Mouse (Mus musculus) thymus, adult 2 months (tissue): ENCODE results near the gene Stac2. TPM values are rescaled to one million over a fixed set of nuclear protein-coding genes. Genes with fewer than 3 reads are reported as not detected.

Source experiments
- DNase-seq: peaks from one replicate; pipeline ENCODE4 v3.0.0; 2021
- H3K27ac ChIP-seq: fragments of 200-500 bp; 2 replicates; pipeline ENCODE4 v1.5.1; 2012; ENCODE audit warnings: low read length, control low read depth; ENCODE audit not compliant: control insufficient read depth, insufficient read depth
- H3K27me3 ChIP-seq: fragments of 200-500 bp; 2 replicates; pipeline ENCODE4 v1.6.1; 2012; ENCODE audit warnings: mild to moderate bottlenecking, low read length, moderate library complexity, mixed read lengths; ENCODE audit not compliant: control insufficient read depth, insufficient read depth
- H3K36me3 ChIP-seq: fragments of 200-500 bp; 2 replicates; pipeline ENCODE4 v1.6.1; 2012; ENCODE audit warnings: mild to moderate bottlenecking, low read length, moderate library complexity; ENCODE audit not compliant: control insufficient read depth, insufficient read depth
- H3K4me1 ChIP-seq: fragments of 200-500 bp; replicated peaks from 2 replicates; pipeline ENCODE4 v1.6.1; 2012; ENCODE audit warnings: low read length; ENCODE audit not compliant: control insufficient read depth, insufficient read depth
- H3K4me3 ChIP-seq: fragments of 200-500 bp; 2 replicates; pipeline ENCODE4 v1.5.1; 2012; ENCODE audit warnings: mild to moderate bottlenecking, low read length, control low read depth, moderate library complexity; ENCODE audit not compliant: control insufficient read depth, insufficient read depth
- CTCF ChIP-seq: fragments of 200-500 bp; IDR thresholded peaks from 2 replicates; pipeline ENCODE4 v1.5.1; 2012; ENCODE audit warnings: mild to moderate bottlenecking, control low read depth, low read length, moderate library complexity, borderline replicate concordance; ENCODE audit not compliant: control insufficient read depth, poor library complexity, insufficient read depth; ENCODE audit errors: extremely low read depth
- POLR2A ChIP-seq: fragments of 200-500 bp; IDR thresholded peaks from 2 replicates; pipeline ENCODE4 v1.6.1; 2012; ENCODE audit warnings: mild to moderate bottlenecking, low read length, control low read depth, moderate library complexity; ENCODE audit not compliant: control insufficient read depth, poor library complexity, insufficient read depth; ENCODE audit errors: extremely low read depth
- WGBS: fragments of 180-500 bp; shearing (Covaris S2); methylation state at CpG from one replicate; pipeline ENCODE4 v1.1.7; 2018; 5-methylcytosine and 5-hydroxymethylcytosine counted together
- polyA plus RNA-seq: library from polyadenylated mRNA; depleted of rRNA; stranded (reverse); fragments of >200 nt; gene quantifications from 2 replicates; pipeline ENCODE4 v1.2.3, GENCODE M21; 2012

Gene Stac2
- polyA plus RNA-seq, 1 experiment, result 0.55 TPM

DNA sequence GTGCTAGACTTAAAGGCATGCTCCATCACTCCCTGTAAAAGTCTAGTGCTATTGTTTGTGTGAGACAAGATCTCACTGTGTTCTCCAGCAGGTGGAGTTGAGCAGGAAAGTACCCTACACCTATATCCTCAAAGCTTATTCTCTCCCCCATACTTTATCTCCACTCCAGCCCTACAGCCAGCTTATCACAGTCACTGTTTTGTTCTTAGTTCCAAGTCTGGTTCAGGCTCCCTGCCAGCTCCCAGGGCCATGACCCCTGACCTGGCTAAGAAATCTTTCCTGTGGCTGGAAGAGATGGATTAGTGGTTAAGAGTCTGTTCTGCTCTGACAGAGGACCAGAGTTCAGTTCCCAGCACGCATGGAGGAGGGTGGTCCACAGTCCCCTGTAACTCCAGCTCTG lies 6.8 kb downstream of the Stac2 start:
- WGBS, result 82% methylated on average over 1 of the region's 1 CpGs
- Histone ChIP-seq H3K4me1 (peaks cover 33% of the 10 kb centered on the region), H3K36me3 (no peaks in the 10 kb centered on the region), H3K27me3 (peaks cover under 1% of the 10 kb centered on the region), H3K4me3 (no peak overlapping the region), H3K27ac (no peak overlapping the region)
- DNase-seq, result no peak
- no peak for TF ChIP-seq POLR2A
- TF ChIP-seq CTCF, result no peak

DNA sequence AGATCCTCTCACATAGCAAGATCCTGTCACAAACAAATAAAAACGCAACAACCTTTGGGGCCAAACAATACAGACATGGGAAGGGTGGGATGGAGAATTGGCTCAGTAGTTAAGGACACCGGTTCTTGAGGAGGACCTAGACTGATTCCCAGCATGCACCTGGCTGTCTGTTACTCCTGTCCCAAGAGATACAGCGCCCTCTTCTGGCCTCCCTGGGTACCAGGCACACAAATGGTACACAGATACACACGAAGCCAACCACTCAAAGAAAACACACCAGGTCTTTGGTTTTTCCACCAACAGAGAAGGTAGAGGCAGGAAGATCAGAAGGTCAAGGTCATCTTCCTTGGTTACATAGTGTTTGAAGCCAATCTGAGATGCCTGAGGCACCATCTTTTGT lies 7.7 kb downstream of the Stac2 start:
- Histone ChIP-seq H3K36me3 (no peaks in the 10 kb centered on the region), H3K4me3 (no peak overlapping the region), H3K4me1 (peaks cover 32% of the 10 kb centered on the region), H3K27me3 (no peaks in the 10 kb centered on the region), H3K27ac (no peak overlapping the region)
- no peak for DNase-seq
- no peak for TF ChIP-seq CTCF
- 78% methylated on average over 4 of the region's 4 CpGs for WGBS

DNA sequence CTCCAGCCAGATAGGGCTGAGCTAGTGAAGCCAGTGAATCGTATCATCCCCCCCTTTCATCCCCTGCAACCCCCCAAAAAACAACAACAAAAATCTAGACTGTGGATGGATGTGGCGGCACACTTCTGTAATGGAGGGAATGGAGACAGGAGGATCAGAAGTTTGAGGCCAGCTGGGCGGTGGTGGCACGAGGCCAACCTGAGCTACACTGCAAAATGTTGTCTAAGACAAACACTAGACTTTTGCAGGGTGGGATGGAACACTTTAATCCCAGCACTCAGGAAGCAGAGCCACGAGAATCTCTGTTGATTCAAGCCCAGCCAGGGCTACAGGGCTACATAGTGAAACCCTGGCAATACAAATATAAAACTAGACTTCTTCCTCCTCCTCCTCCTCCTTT lies 9.2 kb downstream of the Stac2 start:
- no peaks in the 10 kb centered on the region for H3K36me3 ChIP-seq
- DNase-seq, result no peak
- no peaks in the 10 kb centered on the region for H3K27me3 ChIP-seq
- no peak for TF ChIP-seq CTCF
- no peak for TF ChIP-seq POLR2A
- H3K27ac ChIP-seq, result no peak overlapping the region
- WGBS, result 67% methylated on average over 5 of the region's 5 CpGs
- peaks cover 18% of the 10 kb centered on the region for H3K4me1 ChIP-seq
- no peak overlapping the region for H3K4me3 ChIP-seq

DNA sequence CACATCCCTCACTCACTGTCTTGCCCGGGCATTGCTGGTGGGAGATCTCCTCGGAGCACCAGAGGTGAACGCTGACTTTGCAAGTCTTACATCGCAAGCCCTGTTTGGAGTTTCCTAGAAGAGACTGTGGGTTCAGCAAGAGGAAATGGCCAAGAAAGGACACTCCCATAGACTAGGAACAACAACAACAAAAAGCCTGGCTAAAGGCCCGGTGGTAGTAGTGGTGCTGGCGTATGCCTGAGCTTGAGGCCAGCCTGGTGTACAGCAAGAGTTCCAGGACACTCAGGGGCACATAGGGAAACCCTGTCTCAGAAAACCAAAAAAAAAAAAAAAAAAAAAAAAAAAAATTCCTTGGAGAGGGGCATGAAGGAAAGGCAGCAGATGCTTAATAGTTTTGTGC lies 10.5 kb downstream of the Stac2 start:
- no peak overlapping the region for H3K27ac ChIP-seq
- peaks cover 9% of the 10 kb centered on the region for H3K4me1 ChIP-seq
- no peak for DNase-seq
- TF ChIP-seq POLR2A (no peak), CTCF (no peak)
- WGBS, result 85% methylated on average over 6 of the region's 6 CpGs
- H3K27me3 ChIP-seq, result no peaks in the 10 kb centered on the region
- H3K36me3 ChIP-seq, result no peaks in the 10 kb centered on the region
- H3K4me3 ChIP-seq, result no peak overlapping the region

DNA sequence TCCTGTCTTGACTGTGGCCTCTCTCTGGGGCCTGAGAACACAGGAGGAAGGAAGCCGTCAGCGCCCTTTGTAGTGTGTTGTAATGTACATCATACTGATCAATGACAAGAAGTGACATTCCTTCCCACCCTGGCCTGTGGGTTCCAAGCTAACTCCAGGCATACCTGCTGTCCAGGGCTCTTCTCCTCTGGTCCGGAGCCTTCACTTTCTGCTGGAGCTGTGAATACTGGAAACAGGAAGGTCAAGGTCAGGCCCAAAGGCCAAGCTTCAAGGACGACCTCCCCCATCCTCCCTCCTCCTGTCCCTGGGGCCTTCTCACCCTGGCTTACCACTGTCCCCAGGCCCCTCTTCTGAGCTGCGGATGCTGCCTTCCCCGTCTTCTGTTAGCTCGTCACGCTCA lies 12.3 kb downstream of the Stac2 start:
- H3K27me3 ChIP-seq, result no peaks in the 10 kb centered on the region; the same call in 1 of the 2 replicates

DNA sequence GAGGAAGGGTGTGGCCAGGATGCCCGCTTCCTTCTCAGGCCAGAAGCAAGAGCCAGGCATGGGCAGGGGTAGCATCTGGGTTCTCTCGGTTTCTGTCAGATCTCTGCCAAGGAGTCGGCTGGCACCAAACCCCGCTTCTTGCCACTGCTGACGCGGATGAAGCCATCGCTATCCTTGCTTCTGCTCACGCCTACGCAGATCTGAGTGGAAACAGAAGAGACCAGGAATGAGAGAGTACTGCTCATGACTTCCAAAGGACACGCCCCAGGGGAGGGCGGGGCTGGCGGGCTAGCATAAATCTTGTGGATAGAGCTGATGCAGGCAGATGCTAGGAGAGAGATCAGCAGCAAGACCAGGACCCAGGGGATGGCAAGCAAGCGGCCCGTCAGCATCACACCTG lies 15.4 kb downstream of the Stac2 start:
- H3K27me3 ChIP-seq, result peaks cover 3% of the 10 kb centered on the region; the same call in 1 of the 2 replicates
- WGBS, result 86% methylated on average over 14 of the region's 14 CpGs
- no peaks in the 10 kb centered on the region; the same call in 1 of the 2 replicates for H3K4me1 ChIP-seq

More for the DNA sequence above, 12.3 kb downstream of the Stac2 start:
- Histone ChIP-seq H3K36me3 (no peaks in the 10 kb centered on the region), H3K27ac (no peak overlapping the region), H3K4me1 (peaks cover 7% of the 10 kb centered on the region; the same call in 1 of the 2 replicates), H3K4me3 (no peak overlapping the region)
- TF ChIP-seq POLR2A (no peak), CTCF (no peak)
- WGBS, result 94% methylated on average over 8 of the region's 8 CpGs
- DNase-seq, result no peak

DNA sequence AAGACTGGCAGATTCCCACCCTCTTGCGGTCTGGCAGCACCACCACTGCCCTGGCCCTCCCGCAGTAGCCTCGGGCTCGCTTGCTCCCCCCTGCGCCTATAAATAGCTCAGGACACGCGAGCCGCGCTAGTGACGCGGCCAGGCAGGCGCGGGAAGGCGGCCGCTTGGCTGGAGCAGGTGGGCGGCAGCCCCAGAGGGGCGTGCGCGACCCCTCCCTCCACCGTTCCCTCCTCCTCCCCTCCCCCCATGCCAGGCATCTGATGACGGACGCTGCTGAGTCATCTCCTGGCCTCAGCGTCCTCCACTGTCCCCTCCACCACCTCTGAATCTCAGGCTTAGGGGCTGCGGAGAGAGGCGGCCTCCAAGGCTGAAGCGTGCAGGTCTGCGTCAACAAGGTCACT lies 17.3 kb downstream of the Stac2 start:
- WGBS, result 2% methylated on average over 27 of the region's 27 CpGs
- peaks cover 1% of the 10 kb centered on the region for H3K36me3 ChIP-seq
- DNase-seq, result no peak
- H3K4me3 ChIP-seq, result no peak overlapping the region
- H3K27me3 ChIP-seq, result peaks cover 3% of the 10 kb centered on the region; the same call in 1 of the 2 replicates
- TF ChIP-seq POLR2A (no peak), CTCF (no peak)
- H3K27ac ChIP-seq, result no peak overlapping the region
- no peaks in the 10 kb centered on the region; the same call in 1 of the 2 replicates for H3K4me1 ChIP-seq

More for the DNA sequence above, 15.4 kb downstream of the Stac2 start:
- no peak for TF ChIP-seq POLR2A
- TF ChIP-seq CTCF, result no peak
- no peak for DNase-seq
- Histone ChIP-seq H3K4me3 (no peak overlapping the region), H3K36me3 (no peaks in the 10 kb centered on the region), H3K27ac (no peak overlapping the region)
